Mouse (Mus musculus) intestine, postnatal 0 days (tissue): ENCODE results near the gene Epb41l2. TPM values are rescaled to one million over a fixed set of nuclear protein-coding genes. Genes with fewer than 3 reads are reported as not detected.

ENCODE experiments used
- ATAC-seq: fragments of 200-750 bp; cut with Nextera tagmentation; 2 replicates; pipeline ENCODE4 v1.8.0; 2017; ENCODE audit warnings: mild to moderate bottlenecking, moderate TSS enrichment, moderate library complexity
- H3K27ac ChIP-seq: fragments of 300-500 bp; sonication (generic); 2 replicates; pipeline ENCODE4 v1.5.1; 2014; ENCODE audit warnings: mild to moderate bottlenecking, low read depth, low read length, moderate library complexity
- H3K27me3 ChIP-seq: fragments of 300-500 bp; sonication (generic); replicated peaks from 2 replicates; pipeline ENCODE4 v1.6.1; 2014; ENCODE audit warnings: low read length, mixed read lengths; ENCODE audit not compliant: control insufficient read depth, insufficient read depth
- H3K36me3 ChIP-seq: fragments of 300-500 bp; sonication (generic); 2 replicates; pipeline ENCODE4 v1.6.1; 2014; ENCODE audit warnings: mild to moderate bottlenecking, moderate library complexity; ENCODE audit not compliant: control insufficient read depth, insufficient read depth
- H3K4me1 ChIP-seq: fragments of 300-500 bp; sonication (generic); replicated peaks from 2 replicates; pipeline ENCODE4 v1.6.1; 2014; ENCODE audit warnings: antibody characterized with exemption, low read length, mixed read lengths; ENCODE audit not compliant: control insufficient read depth, insufficient read depth
- H3K4me2 ChIP-seq: fragments of 300-500 bp; sonication (generic); replicated peaks from 2 replicates; pipeline ENCODE4 v1.6.1; 2014; ENCODE audit warnings: low read depth, mild to moderate bottlenecking, moderate library complexity
- H3K4me3 ChIP-seq: fragments of 300-500 bp; sonication (generic); 2 replicates; pipeline ENCODE4 v1.5.1; 2014; ENCODE audit warnings: low read depth, low read length
- H3K9ac ChIP-seq: fragments of 300-500 bp; sonication (generic); 2 replicates; pipeline ENCODE4 v1.6.1; 2014; ENCODE audit warnings: mild to moderate bottlenecking, low read depth, low read length
- H3K9me3 ChIP-seq: fragments of 300-500 bp; sonication (generic); 2 replicates; pipeline ENCODE4 v1.6.1; 2016; ENCODE audit warnings: mixed run types; ENCODE audit not compliant: control insufficient read depth
- CTCF ChIP-seq: sonication (generic); IDR thresholded peaks from 2 replicates; pipeline ENCODE4 v1.5.1; 2016; ENCODE audit warnings: low read depth, mild to moderate bottlenecking, control low read depth, antibody characterized with exemption, moderate library complexity
- WGBS: fragments of 180-500 bp; shearing (Covaris S2); extraction: QIAGEN DNeasy Blood & Tissue Kit; methylation state at CpG from one replicate; pipeline ENCODE4 v1.1.7; 2014; 5-methylcytosine and 5-hydroxymethylcytosine counted together
- polyA plus RNA-seq: library from polyadenylated mRNA; unstranded; fragments of >200 nt; fragmentation: Nextera tagmentation; extraction: Ambion mirVana; gene quantifications from 2 replicates; pipeline ENCODE4 v1.2.1, GENCODE M21; 2015

Gene Epb41l2
- polyA plus RNA-seq, 1 experiment from 2014 or later: 13.8 TPM

DNA sequence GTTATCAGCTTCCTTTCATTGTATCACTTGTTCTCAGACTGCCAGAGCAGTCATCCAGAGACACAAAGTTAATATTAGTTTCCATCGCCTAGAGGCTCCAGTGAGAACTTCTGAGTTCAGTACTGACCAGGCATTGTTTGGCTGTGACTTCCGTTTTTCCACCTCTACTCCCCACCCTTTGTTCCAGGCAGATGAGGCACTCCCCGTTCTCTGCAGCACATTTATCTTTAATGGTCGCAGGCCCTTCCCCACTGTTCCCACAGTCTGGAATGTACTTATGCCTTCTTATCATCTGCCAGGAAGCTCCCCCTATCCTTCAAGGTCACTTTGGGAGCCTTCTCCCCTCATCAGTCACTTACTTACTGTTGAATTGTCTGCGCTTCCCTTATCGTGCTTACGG is 67.9 kb downstream of the Epb41l2 start:
- H3K27me3 ChIP-seq: no peaks in the 10 kb centered on the region
- no peaks in the 10 kb centered on the region for H3K36me3 ChIP-seq
- peaks cover 18% of the 10 kb centered on the region; the same call in 1 of the 2 replicates for H3K4me1 ChIP-seq
- H3K9ac ChIP-seq: no peak overlapping the region
- H3K27ac ChIP-seq: no peak overlapping the region; the same call in 1 of the 2 replicates
- no peaks in the 10 kb centered on the region for H3K9me3 ChIP-seq
- 0 out of 2 replicates have a peak, but pooled peaks have one; percentile 17 for TF ChIP-seq CTCF
- 24% methylated on average over 7 of the region's 7 CpGs for WGBS
- no peak overlapping the region for H3K4me3 ChIP-seq
- H3K4me2 ChIP-seq: peak overlapping the region; percentile 40
- ATAC-seq: peak; percentile 88

GRCm38 (mm10) chr10:25428658-25429057 is 69.1 kb downstream of the Epb41l2 start:
- H3K4me1 ChIP-seq: peaks cover 21% of the 10 kb centered on the region; the same call in 1 of the 2 replicates
- no peak for TF ChIP-seq CTCF
- H3K27me3 ChIP-seq: no peaks in the 10 kb centered on the region
- no peak overlapping the region for H3K9ac ChIP-seq
- H3K36me3 ChIP-seq: no peaks in the 10 kb centered on the region
- no peak overlapping the region for H3K4me3 ChIP-seq
- ATAC-seq: no peak
- H3K27ac ChIP-seq: no peak overlapping the region
- no peak overlapping the region for H3K4me2 ChIP-seq
- H3K9me3 ChIP-seq: no peaks in the 10 kb centered on the region
- WGBS: 95% methylated on average over 5 of the region's 5 CpGs

DNA sequence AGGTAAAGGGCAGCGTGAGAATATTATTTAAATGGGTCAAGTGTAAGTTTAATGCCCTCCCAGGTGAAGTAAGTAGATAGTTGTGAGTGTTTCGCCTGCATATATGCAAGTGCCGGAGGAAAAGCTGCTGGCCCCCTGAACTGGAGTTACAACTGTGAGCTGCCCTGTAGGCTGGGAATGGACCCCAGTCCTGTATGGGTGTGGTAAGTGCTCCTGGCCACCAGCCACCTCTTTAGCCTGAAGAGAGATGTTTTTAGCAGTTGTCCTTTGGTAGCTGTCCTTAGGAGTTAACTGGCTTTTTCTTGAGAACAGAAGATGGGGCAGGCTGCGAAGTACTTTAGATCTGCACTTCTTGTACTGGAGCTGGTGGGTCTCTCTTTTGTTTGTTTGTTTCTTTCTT is 69.7 kb downstream of the Epb41l2 start:
- no peak overlapping the region for H3K4me3 ChIP-seq
- no peaks in the 10 kb centered on the region for H3K36me3 ChIP-seq
- peaks cover 21% of the 10 kb centered on the region for H3K4me1 ChIP-seq
- 89% methylated on average over 4 of the region's 4 CpGs for WGBS
- H3K9me3 ChIP-seq: no peaks in the 10 kb centered on the region
- no peak overlapping the region for H3K27ac ChIP-seq
- ATAC-seq: no peak
- H3K4me2 ChIP-seq: no peak overlapping the region
- H3K9ac ChIP-seq: no peak overlapping the region
- no peaks in the 10 kb centered on the region for H3K27me3 ChIP-seq
- TF ChIP-seq CTCF: no peak

- H3K9ac ChIP-seq: no peak overlapping the region
- no peak overlapping the region for H3K27ac ChIP-seq
- no peak overlapping the region for H3K4me3 ChIP-seq
- no peaks in the 10 kb centered on the region for H3K36me3 ChIP-seq
- H3K27me3 ChIP-seq: no peaks in the 10 kb centered on the region
- no peak overlapping the region for H3K4me2 ChIP-seq
- 28% methylated on average over 6 of the region's 6 CpGs for WGBS
- no peaks in the 10 kb centered on the region for H3K9me3 ChIP-seq
- no peak for TF ChIP-seq CTCF
- peaks cover 31% of the 10 kb centered on the region for H3K4me1 ChIP-seq
- ATAC-seq: no peak
Measured at GRCm38 (mm10) chr10:25430862-25431261, 71.3 kb downstream of the Epb41l2 start.

DNA sequence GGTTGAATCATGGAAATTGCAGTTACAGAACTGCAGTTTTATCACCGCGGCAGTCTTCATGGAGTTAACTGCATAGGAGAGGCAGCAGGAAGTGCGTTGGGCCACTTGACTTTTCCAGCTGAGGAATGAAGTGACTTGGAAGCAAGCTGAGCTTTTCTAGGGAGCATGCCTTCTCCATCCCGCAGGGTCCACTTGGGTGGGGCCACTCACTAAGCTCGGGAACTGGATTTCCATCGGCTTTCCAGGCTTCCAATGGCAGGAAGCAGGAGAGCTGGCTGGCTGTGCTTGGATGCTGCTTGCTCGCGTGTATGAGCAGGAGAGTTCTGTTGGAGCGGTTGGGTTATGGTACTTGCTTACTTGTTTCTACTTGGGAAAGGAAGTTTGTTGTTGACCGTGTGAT is 72.8 kb downstream of the Epb41l2 start:
- H3K4me3 ChIP-seq: peak overlapping the region; percentile 16; the same call in 1 of the 2 replicates
- no peaks in the 10 kb centered on the region for H3K36me3 ChIP-seq
- no peak overlapping the region for H3K9ac ChIP-seq
- TF ChIP-seq CTCF: no peak
- ATAC-seq: no peak
- peaks cover 22% of the 10 kb centered on the region for H3K4me1 ChIP-seq
- H3K27me3 ChIP-seq: no peaks in the 10 kb centered on the region
- H3K4me2 ChIP-seq: peak overlapping the region; percentile 44
- peak overlapping the region; percentile 57 for H3K27ac ChIP-seq
- H3K9me3 ChIP-seq: no peaks in the 10 kb centered on the region
- WGBS: 41% methylated on average over 10 of the region's 10 CpGs

GRCm38 (mm10) chr10:25432938-25433337 is 73.3 kb downstream of the Epb41l2 start:
- no peak for TF ChIP-seq CTCF
- no peaks in the 10 kb centered on the region for H3K9me3 ChIP-seq
- peaks cover 17% of the 10 kb centered on the region for H3K4me1 ChIP-seq
- H3K9ac ChIP-seq: no peak overlapping the region
- no peaks in the 10 kb centered on the region for H3K27me3 ChIP-seq
- ATAC-seq: no peak
- H3K4me3 ChIP-seq: peak overlapping the region; percentile 16; the same call in 1 of the 2 replicates
- H3K4me2 ChIP-seq: peak overlapping the region; percentile 44
- H3K36me3 ChIP-seq: no peaks in the 10 kb centered on the region
- H3K27ac ChIP-seq: no peak overlapping the region
- 62% methylated on average over 5 of the region's 5 CpGs for WGBS

- H3K27me3 ChIP-seq: no peaks in the 10 kb centered on the region
- peaks cover 16% of the 10 kb centered on the region for H3K4me1 ChIP-seq
- no peaks in the 10 kb centered on the region for H3K36me3 ChIP-seq
- whole genome bisulfite sequencing: 32% methylated on average over 3 of the region's 3 CpGs
- H3K4me3 ChIP-seq: no peak overlapping the region
- TF ChIP-seq CTCF: no peak
- no peak overlapping the region for H3K27ac ChIP-seq
- ATAC-seq: no peak
- peak overlapping the region; percentile 13; the same call in 1 of the 2 replicates for H3K4me2 ChIP-seq
- H3K9ac ChIP-seq: no peak overlapping the region
- no peaks in the 10 kb centered on the region for H3K9me3 ChIP-seq
Measured at GRCm38 (mm10) chr10:25433524-25433923, 73.9 kb downstream of the Epb41l2 start.
